Mouse (Mus musculus): ENCODE measurements around the gene Wasf2. TPM values are rescaled to one million over a fixed set of nuclear protein-coding genes. Genes with fewer than 3 reads are reported as not detected.

Wasf2 gene
- total RNA-seq, 2 experiments from 2014 or later: 27.3 to 34.8 TPM

DNA sequence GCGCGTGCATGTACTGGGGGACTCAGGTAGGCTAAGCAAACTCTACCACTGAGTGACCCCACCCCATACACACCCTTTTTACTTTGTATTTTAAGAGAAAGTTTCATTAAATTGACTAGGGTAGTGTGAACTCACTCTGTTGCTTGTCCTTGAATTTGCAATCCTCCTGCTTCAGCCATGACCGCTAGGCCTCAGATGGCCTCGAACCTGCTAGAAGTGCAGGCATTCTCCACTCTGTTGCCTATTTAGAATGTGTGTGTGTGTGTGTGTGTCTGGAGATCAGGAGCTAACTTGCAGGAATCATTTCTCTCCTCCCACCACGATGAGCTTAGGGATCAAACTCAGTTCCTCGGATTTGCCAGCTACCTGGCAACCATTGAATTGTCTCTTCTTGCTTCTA lies 10.7 kb upstream of the Wasf2 start:
- intact Hi-C loops (cut with DNase I): no loop called here
- no peak for DNase-seq (ENCODE audit: low spot score in 2 of 2)

DNA sequence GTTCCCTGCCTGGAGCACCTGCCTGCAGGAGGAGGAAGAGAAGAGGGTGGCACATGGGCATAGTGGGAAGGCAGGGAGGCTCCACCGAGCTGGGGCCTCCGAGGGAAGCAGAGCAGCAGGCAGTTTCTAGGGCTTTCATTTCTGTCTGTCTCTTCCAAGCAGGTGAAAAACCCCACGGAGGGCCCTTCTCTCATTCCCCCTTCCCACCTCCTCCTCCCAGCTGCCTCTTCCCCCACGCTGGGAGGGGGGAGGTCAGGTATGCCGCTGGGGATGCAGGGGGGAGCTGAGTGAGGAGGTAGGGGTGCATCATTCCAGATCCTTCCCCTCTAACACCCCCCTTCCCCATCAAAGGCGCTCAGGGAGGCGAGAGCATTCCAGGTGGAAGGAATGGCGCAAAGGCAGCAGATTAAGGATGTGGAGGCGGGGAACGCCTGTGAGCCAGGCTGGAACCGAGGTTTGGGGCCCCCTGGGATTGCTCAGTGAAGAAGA lies 9.4 kb upstream of the Wasf2 start:
- intact Hi-C loops (cut with DNase I): no loop called here
- peak; percentile 44 to 50 for DNase-seq (ENCODE audit: low spot score in 2 of 2)

GRCm38 (mm10) chr4:133121416-133121815 lies 8.9 kb upstream of the Wasf2 start:
- DNase-seq (ENCODE audit: low spot score in 2 of 2): no peak
- intact Hi-C loops (cut with DNase I): no loop called here

DNA sequence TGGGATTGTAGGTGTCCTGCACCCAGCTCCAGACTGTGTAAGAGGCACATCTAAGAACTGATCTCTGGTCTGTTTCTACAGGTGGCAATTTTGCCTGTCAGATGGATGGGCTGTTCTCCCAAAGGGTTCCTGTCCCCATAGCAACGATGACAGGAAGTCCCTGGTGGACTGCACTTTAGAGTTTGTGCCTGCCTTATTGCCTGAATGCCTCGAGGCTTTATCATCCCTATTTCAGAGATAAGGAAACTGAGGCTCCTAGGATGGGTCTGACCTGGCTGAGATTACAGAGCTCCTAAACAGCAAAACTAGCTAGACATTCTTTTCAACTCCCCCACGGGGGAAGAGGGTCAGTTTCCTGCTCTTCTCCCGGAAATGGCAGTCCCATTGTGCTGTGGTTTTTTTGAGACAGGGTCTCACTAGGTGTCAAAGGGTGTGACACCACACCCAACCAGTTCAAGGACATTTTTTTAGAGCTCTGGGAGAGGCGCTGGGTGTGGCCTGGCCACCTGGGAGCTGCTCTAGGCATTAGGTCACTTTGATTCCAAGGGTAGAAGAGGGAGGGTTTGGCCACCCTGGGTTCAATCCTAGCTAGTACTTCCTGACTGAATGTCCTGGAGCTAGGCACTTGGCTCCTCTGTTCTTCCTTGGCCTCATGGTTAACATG lies 8.2 kb upstream of the Wasf2 start:
- intact Hi-C loops (cut with DNase I): no loop called here
- no peak for DNase-seq (ENCODE audit: low spot score in 2 of 2)

DNA sequence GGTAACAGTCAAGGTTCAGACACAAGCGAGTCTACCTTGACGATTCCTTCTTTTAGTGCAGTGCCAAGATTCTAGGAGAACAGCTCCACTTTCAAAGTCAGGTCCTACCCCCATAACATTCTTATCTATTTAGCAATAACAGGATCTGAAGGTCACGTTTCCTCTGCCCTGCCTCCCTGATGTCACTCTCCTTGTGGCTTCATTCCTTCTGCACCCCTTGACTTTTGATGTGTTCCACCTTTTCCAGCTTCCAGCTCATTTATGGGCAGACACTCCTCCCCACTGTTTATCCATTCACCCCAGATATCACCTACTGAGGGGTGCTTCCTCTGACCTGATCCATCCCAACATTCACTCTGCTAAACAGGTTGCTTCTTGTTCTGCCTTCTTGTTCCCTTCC lies 3.2 kb upstream of the Wasf2 start:
- intact Hi-C loops (cut with DNase I): no loop called here
- DNase-seq (ENCODE audit: low spot score in 2 of 2): no peak

DNA sequence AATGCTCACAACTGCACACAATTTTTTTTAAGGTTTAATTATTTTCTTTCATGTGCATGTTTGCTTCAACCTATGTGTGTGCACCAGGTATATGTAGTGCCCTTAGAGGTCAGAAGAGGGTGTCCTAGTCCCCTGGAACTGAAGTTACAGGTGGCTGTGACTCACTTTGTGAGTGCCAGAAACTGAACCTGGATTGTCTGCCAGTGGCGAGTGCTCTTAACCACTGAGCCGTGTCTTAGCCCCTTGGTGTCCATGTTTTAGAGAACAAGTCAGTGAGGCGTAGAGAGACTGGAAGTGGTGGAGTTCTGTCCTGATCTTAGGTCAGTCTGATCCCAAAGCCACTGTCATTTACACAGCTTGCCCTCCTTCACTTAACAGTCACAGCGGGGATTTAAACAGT lies 2.4 kb upstream of the Wasf2 start:
- no peak for DNase-seq (ENCODE audit: low spot score in 2 of 2)
- intact Hi-C loops (cut with DNase I): no loop called here

DNA sequence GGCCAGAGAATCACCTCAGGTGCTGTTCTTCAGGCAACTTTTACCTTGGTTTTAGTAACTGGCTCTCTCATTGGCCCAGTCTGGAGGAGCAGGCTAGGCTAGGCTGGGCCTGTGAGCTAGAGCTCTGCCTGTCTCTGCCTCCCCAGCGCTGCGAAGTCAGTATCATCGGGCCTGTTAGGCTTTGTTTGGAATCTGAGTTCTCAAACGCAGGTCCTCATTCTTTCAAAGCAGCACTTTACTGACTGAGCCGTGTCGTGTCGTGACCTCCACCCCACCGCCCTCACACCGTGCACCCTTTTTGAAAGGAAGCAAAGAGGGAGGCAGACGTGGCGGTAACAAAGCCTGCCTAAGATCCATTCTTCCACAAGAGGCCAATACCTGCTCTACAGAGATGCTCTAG lies 914 bp upstream of the Wasf2 start:
- DNase-seq (ENCODE audit: low spot score in 2 of 2): no peak
- intact Hi-C loops (cut with DNase I): no loop called here

- intact Hi-C loops (cut with DNase I): loop anchor here (10.0 kb wide), 1 partner anchor 64 kb away; no protein-coding TSS in a partner anchor
- DNase-seq (ENCODE audit: low spot score in 2 of 2): peak in 1 of 2 experiments; percentile 11
Measured at GRCm38 (mm10) chr4:133130890-133131741, 811 bp downstream of the Wasf2 start.

GRCm38 (mm10) chr4:133132027-133132426 lies 1.7 kb downstream of the Wasf2 start:
- peak in 1 of 2 experiments; percentile 19 for DNase-seq (ENCODE audit: low spot score in 2 of 2)
- intact Hi-C loops (cut with DNase I): loop anchor here (10.0 kb wide), 1 partner anchor 63 kb away; no protein-coding TSS in a partner anchor

DNA sequence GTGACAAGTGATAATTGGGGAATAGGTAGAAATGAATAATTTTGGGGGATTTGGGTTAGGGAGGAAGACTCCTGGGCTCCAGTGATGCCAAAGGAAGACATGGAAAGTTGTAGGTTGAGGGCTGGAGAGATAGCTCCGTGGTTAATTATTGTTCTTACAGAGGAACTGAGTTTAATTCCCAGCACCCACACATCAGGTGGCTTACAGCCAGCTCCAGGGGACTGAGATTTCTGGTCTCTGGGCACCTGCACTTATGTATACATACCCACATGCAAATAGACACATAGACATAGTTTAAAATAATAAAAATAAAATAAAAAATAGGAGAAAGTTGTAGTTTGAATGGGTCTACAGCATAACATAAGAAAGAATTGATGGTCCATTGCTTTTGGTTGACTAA lies 6.6 kb downstream of the Wasf2 start:
- intact Hi-C loops (cut with DNase I): loop anchor here (10.0 kb wide), 1 partner anchor 58 kb away; no protein-coding TSS in a partner anchor

DNA sequence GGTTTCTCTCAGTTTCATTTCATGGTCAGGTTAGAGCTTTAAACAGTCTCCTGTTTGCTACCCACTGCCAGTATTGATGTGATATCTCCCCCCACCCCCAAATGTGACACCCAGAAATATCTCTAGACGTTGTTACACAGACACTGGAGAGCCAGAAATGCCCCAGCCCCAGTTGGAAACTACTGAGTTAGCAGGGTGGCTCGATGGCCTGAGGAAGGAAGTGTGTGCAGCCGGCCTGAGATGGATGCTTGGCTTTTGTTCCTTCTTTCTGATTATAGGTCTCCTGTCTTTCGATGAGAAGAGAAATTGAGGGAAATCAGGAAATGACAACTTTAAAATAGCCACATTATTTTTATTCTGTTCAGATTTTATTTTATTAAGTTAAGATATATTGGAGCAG lies 8.7 kb downstream of the Wasf2 start:
- peak in 1 of 2 experiments; percentile 8 for DNase-seq (ENCODE audit: low spot score in 2 of 2)
- intact Hi-C loops (cut with DNase I): loop anchor here (10.0 kb wide), 1 partner anchor 56 kb away; no protein-coding TSS in a partner anchor

More for the DNA sequence above, 6.6 kb downstream of the Wasf2 start:
- no peak for DNase-seq (ENCODE audit: low spot score in 2 of 2)

DNA sequence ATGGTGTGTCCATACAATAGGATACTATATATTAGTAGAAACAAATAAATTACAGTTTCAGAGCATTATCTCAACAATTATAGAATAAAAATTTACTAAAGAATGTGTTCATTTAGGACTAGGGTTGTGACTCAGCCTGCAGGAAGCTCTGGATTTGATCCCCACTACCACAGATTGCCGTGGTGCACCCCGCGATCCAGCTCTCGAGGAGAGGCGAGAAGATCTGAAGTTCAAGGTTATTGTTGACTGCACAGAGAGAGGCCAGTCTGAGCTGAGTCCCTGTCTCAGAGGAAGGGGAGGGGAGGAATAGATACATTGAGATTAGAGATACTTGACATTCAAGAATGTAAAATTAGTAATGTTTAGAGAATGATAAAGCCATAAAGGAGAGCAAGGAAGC lies 24.7 kb downstream of the Wasf2 start:
- no peak for DNase-seq (ENCODE audit: low spot score in 2 of 2)
- intact Hi-C loops (cut with DNase I): no loop called here

GRCm38 (mm10) chr4:133155726-133156125 lies 25.4 kb downstream of the Wasf2 start:
- intact Hi-C loops (cut with DNase I): no loop called here
- no peak for DNase-seq (ENCODE audit: low spot score in 2 of 2)

GRCm38 (mm10) chr4:133156422-133156821 lies 26.1 kb downstream of the Wasf2 start:
- DNase-seq (ENCODE audit: low spot score in 2 of 2): no peak
- intact Hi-C loops (cut with DNase I): no loop called here

DNA sequence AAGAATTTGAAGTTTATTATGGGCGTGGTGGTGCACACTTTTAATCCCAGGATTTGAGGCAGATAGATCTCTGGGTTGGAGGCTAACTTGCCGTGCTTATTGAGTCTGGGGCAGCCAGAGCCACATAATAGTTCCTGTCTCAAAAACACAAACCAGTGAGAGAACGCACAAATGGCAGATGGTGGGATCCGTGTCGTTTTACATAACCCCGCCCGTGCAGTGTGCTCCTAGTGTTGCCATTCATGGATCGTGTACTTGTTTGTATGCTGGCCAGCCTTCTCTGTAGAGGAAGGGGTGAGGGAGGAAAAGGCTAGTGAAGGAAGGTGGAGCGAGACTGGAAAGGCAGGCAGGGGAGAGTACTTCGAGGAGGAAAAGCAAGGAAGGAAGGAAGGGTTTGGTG lies 26.5 kb downstream of the Wasf2 start:
- intact Hi-C loops (cut with DNase I): no loop called here
- no peak for DNase-seq (ENCODE audit: low spot score in 2 of 2)

GRCm38 (mm10) chr4:133159127-133159526 lies 28.8 kb downstream of the Wasf2 start:
- no peak for DNase-seq (ENCODE audit: low spot score in 2 of 2)
- intact Hi-C loops (cut with DNase I): no loop called here

DNA sequence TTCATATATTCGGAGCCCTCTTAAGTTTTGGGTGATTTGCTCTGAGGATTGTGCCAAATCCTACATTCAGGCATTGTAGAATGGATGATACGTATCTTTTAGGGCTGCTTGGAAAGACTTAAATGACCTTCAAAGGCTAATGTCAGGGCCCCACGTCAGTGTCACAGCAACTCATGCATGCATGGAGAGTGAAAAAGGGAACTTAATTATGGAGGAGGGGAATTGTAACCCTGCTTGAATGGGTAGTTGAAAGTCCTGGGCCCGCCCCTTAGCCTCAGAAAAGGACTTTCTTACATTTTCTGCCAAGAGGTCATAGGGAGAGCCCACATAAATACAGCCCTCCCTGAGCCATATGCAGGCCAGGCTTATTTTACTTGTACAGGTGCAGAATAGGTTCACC lies 29.3 kb downstream of the Wasf2 start:
- intact Hi-C loops (cut with DNase I): no loop called here
- no peak for DNase-seq (ENCODE audit: low spot score in 2 of 2)

GRCm38 (mm10) chr4:133160211-133160610 lies 29.9 kb downstream of the Wasf2 start:
- intact Hi-C loops (cut with DNase I): no loop called here
- DNase-seq (ENCODE audit: low spot score in 2 of 2): no peak

GRCm38 (mm10) chr4:133160821-133161220 lies 30.5 kb downstream of the Wasf2 start:
- intact Hi-C loops (cut with DNase I): no loop called here

GRCm38 (mm10) chr4:133162196-133162595 lies 31.9 kb downstream of the Wasf2 start:
- DNase-seq (ENCODE audit: low spot score in 2 of 2): no peak
- intact Hi-C loops (cut with DNase I): no loop called here

More at GRCm38 (mm10) chr4:133160821-133161220, 30.5 kb downstream of the Wasf2 start:
- DNase-seq (ENCODE audit: low spot score in 2 of 2): no peak

Measured in left cerebral cortex, postnatal 14 days (tissue).